Mouse (Mus musculus): ENCODE measurements at regions not wholly inside any gene's neighbourhood (a gene's known extent, or its start where the extent isn't known, plus 50 kb on each side); places are given as distances from the start of the nearest gene placed in this dataset.
"Not testable (repeated sequence)": the region's sequence is repeated elsewhere in the genome, so short reads cannot be mapped to it uniquely, and the experiment has no call there.

DNA sequence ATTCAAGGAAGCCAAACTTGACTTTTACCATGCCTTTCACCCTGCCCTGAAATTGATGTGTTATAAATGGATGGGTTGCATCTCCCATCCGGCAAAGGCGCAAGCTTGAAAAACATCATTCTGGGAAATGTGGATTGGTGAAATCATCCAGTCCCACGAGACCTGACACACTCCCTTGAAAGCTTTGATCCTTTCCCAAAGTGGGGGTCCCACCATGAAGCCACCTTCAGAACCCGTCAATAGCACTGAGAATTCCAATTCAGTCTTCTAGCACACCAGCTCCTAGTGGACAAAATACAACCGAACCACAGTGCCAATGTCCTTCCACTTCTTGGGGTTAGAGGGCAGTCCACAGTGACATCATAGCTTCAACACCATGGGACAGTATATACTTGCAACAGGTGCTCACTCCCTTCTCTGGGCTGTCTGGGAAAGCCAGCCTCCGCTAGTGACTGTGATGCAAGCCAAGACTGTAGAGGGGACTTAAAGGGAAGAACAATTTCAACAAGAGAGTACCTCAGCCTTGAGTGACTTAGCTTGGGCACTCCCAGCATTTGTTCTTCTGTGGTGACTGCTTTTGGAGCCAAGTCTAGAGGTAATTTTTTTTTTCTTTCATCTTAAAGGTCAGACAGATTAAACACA is 126.6 kb upstream of the Gmds start:
- DNase-seq (ENCODE audit: low spot score in 2 of 2), result no peak

DNA sequence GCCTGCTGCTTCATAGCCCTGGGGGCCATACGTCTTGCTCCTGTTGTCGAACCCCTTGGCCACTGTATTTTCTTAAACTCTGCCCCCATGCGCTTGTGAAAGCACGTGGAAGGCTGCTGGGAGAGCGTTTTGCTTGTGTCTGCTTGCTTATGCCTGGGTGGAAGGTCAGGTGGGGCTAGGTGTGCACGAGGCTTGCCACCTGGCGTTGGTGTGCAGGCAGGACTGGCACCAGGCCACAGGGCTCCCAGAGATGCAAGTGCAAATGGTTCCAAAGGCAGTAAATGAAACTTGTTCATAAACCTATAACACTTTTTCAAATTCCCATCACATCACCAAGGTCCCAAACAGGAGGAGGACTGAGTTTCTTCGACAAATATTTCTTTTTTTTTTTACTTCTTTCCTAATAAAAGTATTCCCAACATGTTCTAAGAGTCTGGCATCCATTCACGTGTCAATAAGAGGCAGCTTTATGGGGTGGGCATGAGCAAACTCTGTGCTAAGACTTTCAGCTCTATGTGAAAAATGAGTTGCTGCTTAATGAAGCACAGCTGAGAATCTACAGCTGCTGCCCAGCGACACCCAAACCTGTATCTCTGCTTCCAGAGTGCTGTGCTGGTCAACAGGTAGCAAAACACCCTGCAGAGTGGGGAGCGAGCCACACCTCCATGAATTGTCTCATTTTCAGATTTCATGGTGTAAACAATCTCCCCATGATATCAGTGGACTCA is 116.0 kb upstream of the Gmds start:
- no peak for DNase-seq (ENCODE audit: low spot score in 2 of 2)

GRCm38 (mm10) chr13:32449710-32450417 is 111.3 kb upstream of the Gmds start:
- no peak for DNase-seq (ENCODE audit: low spot score in 2 of 2)

DNA sequence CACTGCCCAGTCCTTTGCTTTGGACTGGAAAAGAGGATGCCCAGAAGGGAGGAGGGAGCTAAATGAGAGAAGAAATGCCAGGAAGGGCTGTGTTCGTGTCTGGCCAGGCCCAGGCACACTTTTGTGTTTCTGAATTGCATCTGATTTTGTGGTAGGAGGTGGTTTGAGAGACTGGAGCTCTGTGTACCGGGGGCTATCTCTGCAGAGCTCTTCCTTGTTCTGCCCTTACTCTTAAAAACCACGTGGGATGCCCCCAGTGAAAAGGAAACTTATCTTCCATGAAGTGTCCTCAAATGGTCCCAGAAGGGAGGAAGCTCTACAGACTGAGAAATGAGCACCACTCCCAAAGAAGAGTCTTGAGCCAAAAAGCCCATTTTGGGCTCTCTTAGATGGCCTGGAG is 106.0 kb upstream of the Gmds start:
- no peak for DNase-seq (ENCODE audit: low spot score in 2 of 2)

- no peak for DNase-seq (ENCODE audit: low spot score in 2 of 2)
These were observed 103.5 kb upstream of the Gmds start for GRCm38 (mm10) chr13:32442025-32442424.

GRCm38 (mm10) chr13:32435136-32435535 is 96.6 kb upstream of the Gmds start:
- DNase-seq (ENCODE audit: low spot score in 2 of 2), result no peak

GRCm38 (mm10) chr13:32428482-32428881 is 89.9 kb upstream of the Gmds start:
- DNase-seq (ENCODE audit: low spot score in 2 of 2), result no peak

DNA sequence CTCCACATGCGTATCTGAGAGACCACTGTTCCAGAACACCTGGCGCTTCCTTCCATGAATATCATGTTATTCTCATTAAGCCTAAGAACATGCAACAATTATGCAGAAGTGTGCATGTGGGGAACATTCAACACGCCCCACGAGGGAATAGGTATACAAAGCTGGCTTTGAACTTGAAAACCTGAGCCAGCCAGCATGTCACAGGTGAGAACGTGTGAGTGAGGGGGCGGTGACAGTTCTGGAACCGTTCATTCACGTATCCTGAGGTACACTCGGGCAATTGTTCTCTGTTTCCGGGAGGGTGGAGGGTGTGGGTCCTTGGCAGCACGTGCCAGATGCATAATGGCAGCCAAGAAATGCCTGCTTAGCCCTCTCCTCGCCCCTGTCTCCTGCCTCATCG is 88.4 kb upstream of the Gmds start:
- DNase-seq (ENCODE audit: low spot score in 2 of 2), result no peak

DNA sequence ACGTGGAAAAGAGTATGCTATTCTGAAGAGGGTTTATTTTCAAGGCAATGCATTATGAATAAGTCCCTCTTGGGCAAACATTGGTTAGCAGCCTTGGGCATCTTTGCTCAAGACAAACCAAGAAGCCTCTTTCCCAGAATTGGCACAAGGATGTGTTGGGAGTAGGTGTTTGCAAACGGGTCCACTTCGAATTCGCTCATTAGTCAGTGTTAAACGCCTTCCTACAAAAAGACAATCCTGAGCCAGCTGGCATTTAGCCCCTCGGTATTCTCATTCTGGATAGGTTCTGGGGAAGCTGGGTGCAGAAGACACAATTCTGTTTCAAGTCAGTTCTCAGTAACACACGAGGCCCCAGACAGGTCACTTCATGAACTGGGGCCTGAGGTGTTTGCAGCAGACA is 87.7 kb upstream of the Gmds start:
- DNase-seq (ENCODE audit: low spot score in 2 of 2), result peak in 1 of 2 experiments; percentile 46

DNA sequence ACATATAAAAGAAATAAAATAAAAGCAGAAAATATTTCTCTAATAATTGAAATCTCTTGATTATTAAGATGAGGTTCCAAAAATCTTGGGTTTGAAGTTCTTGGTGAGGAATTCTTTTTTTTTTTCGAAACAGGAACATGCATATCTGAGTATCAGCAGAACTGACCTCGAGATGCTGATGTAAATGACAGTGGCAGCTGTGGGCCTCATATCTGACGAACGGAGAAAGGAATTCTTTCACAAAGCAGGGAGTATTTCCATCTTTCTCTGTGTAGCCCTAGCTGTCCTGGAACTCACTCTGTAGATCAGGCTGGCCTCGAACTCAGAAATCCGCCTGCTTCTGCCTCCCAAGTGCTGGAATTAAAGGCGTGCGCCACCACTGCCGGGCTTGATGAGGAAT is 86.0 kb upstream of the Gmds start:
- not testable (repeated sequence) for DNase-seq (ENCODE audit: low spot score in 2 of 2)

DNA sequence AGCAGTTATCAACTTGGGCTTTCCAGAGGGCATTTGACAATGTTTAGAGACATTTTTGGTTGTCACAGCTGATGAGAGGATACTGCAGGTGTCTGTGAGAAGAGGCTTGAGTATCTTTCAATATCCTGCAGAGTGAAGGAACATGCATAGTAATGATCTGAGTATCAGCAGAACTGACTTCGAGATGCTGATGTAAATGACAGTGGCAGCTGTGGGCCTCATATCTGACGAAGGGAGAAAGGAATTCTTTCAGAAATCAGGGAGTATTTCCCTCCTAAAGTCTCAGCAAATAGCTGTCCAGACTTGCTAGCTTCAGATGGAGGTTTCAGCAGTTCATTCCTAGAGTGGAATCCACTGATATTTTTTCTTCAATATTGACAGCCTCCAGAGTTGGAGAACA is 83.9 kb upstream of the Gmds start:
- no peak for DNase-seq (ENCODE audit: low spot score in 2 of 2)

- no peak for DNase-seq (ENCODE audit: low spot score in 2 of 2)
These were observed 80.8 kb upstream of the Gmds start for GRCm38 (mm10) chr13:32419326-32419725.

- DNase-seq (ENCODE audit: low spot score in 2 of 2), result no peak
These were observed 80.1 kb upstream of the Gmds start for GRCm38 (mm10) chr13:32418655-32419054.

DNA sequence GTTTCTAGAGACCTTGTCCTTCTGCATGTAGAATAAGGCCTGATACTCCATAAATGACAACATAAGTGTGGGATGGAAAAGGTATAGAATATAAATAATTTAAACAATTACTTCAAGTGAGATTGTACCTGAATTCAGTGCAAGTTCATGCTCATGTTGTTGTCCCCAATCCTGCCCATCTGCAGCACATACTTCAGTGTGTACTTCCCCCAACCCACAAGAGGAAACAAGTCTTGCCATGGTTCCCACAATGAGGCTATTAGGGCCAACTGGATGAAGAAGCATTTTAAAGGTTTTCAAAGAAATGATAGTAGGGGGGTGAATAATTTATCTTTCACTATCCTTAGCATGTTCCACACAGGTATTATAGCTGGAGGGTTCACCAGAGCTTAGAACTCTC is 79.4 kb upstream of the Gmds start:
- DNase-seq (ENCODE audit: low spot score in 2 of 2), result no peak

- peak; percentile 9 to 79 for DNase-seq (ENCODE audit: low spot score in 2 of 2)
These were observed 72.9 kb upstream of the Gmds start for GRCm38 (mm10) chr13:32411287-32411935.

- no peak for DNase-seq (ENCODE audit: low spot score in 2 of 2)
These were observed 71.5 kb upstream of the Gmds start for GRCm38 (mm10) chr13:32410065-32410464.

DNA sequence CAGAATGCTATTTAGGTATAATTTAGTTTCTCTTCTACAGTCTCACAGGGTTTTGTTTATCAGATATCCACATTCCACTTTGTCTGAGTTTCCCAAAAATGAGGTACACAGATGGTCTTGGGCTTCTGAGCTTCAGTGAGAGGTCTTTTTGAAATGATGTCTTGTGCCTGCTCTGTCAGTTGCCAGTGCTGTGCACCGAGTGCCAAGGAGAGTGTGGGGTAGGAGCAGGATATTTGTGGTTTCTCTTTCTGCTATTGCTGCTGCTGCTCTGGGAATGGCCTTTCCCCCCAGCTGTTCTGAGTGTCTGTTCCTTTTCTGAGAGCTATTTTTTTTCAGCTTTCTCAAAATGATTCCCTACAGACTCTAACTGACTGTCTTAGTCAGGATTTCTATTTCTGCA is 60.1 kb upstream of the Gmds start:
- DNase-seq (ENCODE audit: low spot score in 2 of 2), result no peak
